Mouse (Mus musculus): ENCODE data around the gene Kdm5b.

DNA sequence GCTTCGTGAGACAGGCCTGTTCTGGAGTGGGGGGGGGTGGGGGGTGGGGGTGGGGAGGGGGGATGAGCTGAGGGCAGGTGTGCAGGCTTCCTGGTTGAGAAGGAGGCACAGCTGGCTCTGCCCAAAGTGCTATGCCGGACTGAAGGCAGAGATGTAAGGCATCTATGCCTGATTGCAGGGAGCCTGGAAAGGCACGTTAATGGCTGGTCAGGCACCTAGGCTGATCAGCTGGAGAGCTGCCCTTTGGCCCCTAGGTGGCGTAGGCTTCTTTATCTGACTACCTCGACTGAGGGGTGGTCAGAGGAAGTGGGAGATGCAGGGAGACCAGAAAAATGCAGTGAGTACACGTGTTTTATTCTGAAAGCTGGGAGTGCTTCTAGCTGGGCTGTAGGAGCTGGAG lies 120.6 kb downstream of the Kdm5b start:
- TF ChIP-seq CTCF (IDR thresholded peaks at IDR 0.05; ENCODE audit: control insufficient read depth, insufficient read depth, low read length) = no peak
- no peak for TF ChIP-seq POLR2A (IDR thresholded peaks at IDR 0.05; ENCODE audit: borderline replicate concordance, control insufficient read depth, low read depth, low read length)

Measured in bone marrow, adult 2 months (tissue).